In genomic region chr11:88716061-88716994, GRCm38 (mm10) we compare ENCODE assay signal across 8 mouse cellular contexts. TPM values are rescaled to one million over a fixed set of nuclear protein-coding genes. Genes with fewer than 3 reads are reported as not detected.
A peak's percentile ranks its signal among the peaks of the same experiment; 100 is the strongest.
DNase-seq lines count a peak whose midpoint lies in the region; ATAC-seq and TF ChIP-seq lines count a peak whose summit lies in the region.

No protein-coding gene starts in this region.

- WGBS in heart, embryonic 12.5 days: under 1% methylated on average over 23 of the region's 23 CpGs
- WGBS in lung, postnatal 0 days: 2% methylated on average over 23 of the region's 23 CpGs

- H3K4me2 ChIP-seq in heart, embryonic 12.5 days: peak overlapping the region; percentile 91
- peak overlapping the region; percentile 65 for H3K4me2 ChIP-seq in lung, postnatal 0 days (replicated peaks; ENCODE audit: low read depth, low read length)

- no peak overlapping the region for H3K27ac ChIP-seq in brown adipose tissue, adult 24 weeks (replicated peaks; ENCODE audit: low read depth, low read length)
- H3K27ac ChIP-seq in heart, embryonic 12.5 days (ENCODE audit: poor library complexity, severe bottlenecking): peak overlapping the region; percentile 98
- no peak overlapping the region for H3K27ac ChIP-seq in lung, postnatal 0 days (ENCODE audit: low read length)

- H3K27me3 ChIP-seq in heart, embryonic 12.5 days (replicated peaks): no peaks in the 10 kb centered on the region
- no peaks in the 10 kb centered on the region for H3K27me3 ChIP-seq in lung, postnatal 0 days (replicated peaks; ENCODE audit: insufficient read depth, low read length)

- DNase-seq in layer of hippocampus, adult 11-12 months (ENCODE audit: low spot score): peak; percentile 36
- DNase-seq in layer of hippocampus, adult 9-10 months (ENCODE audit: low spot score): no peak
- peak; percentile 50 to 61 for DNase-seq in kidney, postnatal 4 days
- DNase-seq in lung, postnatal 0 days (ENCODE audit: low spot score): peak; percentile 47
- DNase-seq in right cerebral cortex, postnatal 10 days (ENCODE audit: low spot score in 2 of 2): peak; percentile 74 to 79
- DNase-seq in urinary bladder, postnatal 36 days (ENCODE audit: low spot score in 2 of 2): no peak

- peaks cover 22% of the 10 kb centered on the region for H3K36me3 ChIP-seq in heart, embryonic 12.5 days
- H3K36me3 ChIP-seq in lung, postnatal 0 days (ENCODE audit: insufficient read depth, low read length): 0 out of 2 replicates have a peak, but pooled peaks cover 8% of the 10 kb centered on the region

- H3K9me3 ChIP-seq in heart, embryonic 12.5 days (replicated peaks): no peaks in the 10 kb centered on the region
- no peaks in the 10 kb centered on the region for H3K9me3 ChIP-seq in lung, postnatal 0 days (ENCODE audit: low read length)

- TF ChIP-seq EP300 in lung, postnatal 0 days (IDR thresholded peaks at IDR 0.05): no peak

- H3K9ac ChIP-seq in heart, embryonic 12.5 days: peak overlapping the region; percentile 100
- H3K9ac ChIP-seq in lung, postnatal 0 days (replicated peaks; ENCODE audit: low read depth): peak overlapping the region; percentile 94

- 0 out of 2 replicates have a peak, but pooled peaks have one; percentile 1 for TF ChIP-seq CTCF in lung, postnatal 0 days (IDR thresholded peaks at IDR 0.05)

- peaks cover 2% of the 10 kb centered on the region; the same call in 1 of the 2 replicates for H3K4me1 ChIP-seq in brown adipose tissue, adult 24 weeks (ENCODE audit: control insufficient read depth, insufficient read depth, insufficient read length, low read length)
- peaks cover 49% of the 10 kb centered on the region for H3K4me1 ChIP-seq in heart, embryonic 12.5 days (replicated peaks)
- peaks cover 10% of the 10 kb centered on the region; the same call in 1 of the 2 replicates for H3K4me1 ChIP-seq in lung, postnatal 0 days (ENCODE audit: insufficient read depth, low read depth, low read length)

- no peak for ATAC-seq in heart, embryonic 12.5 days (ENCODE audit: insufficient number of reproducible peaks, low FRiP score)
- ATAC-seq in lung, postnatal 0 days: no peak

- H3K4me3 ChIP-seq in brown adipose tissue, adult 24 weeks (ENCODE audit: insufficient read depth, low read depth, low read length): peak overlapping the region; percentile 80
- peak overlapping the region; percentile 100 for H3K4me3 ChIP-seq in heart, embryonic 12.5 days
- peak overlapping the region; percentile 98 for H3K4me3 ChIP-seq in lung, postnatal 0 days (ENCODE audit: low read depth, low read length)

RNA-seq across cellular contexts. Expression of gene Msi2, which starts 2.0 kb away (rescaled TPM):
- polyA plus RNA-seq in brown adipose tissue, adult 24 weeks (2012; ENCODE audit: insufficient read depth, insufficient read length, missing spikeins): 34.4 and 57.2 TPM in 2 replicates
- 18.7 and 20.5 TPM in 2 replicates for polyA plus RNA-seq in heart, embryonic 12.5 days (2016; fragmentation: Nextera tagmentation; extraction: Ambion mirVana)
- polyA plus RNA-seq in lung, postnatal 0 days (2015; fragmentation: Nextera tagmentation; extraction: Ambion mirVana): 12.6 and 13.3 TPM in 2 replicates

Comparison
In these comparisons a context has a peak if more than half of its experiments do, and no peak if none do; other contexts are left out.
1. DNase-seq: peak in layer of hippocampus, adult 11-12 months (single experiment), kidney, postnatal 4 days (2 of 2), lung, postnatal 0 days (single experiment) and right cerebral cortex, postnatal 10 days (2 of 2); none in layer of hippocampus, adult 9-10 months (single experiment) and urinary bladder, postnatal 36 days (0 of 2).
2. Peak in every context shown above with its lines, with median percentiles within 50 percentile points of each other: H3K4me3 ChIP-seq.